8 mouse cellular contexts compared by ENCODE assay signal in the genomic region with DNA sequence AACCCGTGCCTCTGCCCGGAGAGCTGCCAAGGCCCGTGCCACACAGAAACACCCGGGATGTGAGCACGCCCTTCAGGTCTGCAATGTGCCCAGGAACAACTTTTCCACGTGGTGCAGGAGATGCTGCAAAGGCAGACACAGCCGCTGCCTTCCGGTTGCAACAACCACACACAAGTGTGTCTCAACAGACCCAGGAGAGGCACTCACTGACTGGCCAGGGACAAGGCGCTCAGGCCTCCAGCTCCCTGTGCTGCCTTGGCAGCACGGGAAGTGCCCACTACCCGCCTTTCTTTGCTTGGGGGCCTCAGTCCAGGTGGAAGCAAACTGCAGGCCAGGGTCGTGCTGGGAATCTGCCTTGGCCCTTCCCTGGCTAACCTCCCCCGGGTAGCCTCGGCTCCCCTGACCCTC. TPM values are rescaled to one million over a fixed set of nuclear protein-coding genes. Genes with fewer than 3 reads are reported as not detected.
DNase-seq lines count a peak whose midpoint lies in the region; ATAC-seq and TF ChIP-seq lines count a peak whose summit lies in the region.

No protein-coding gene starts in this region.

- peak; percentile 28 for DNase-seq in urinary bladder, adult 2 months (ENCODE audit: low spot score)
- DNase-seq in urinary bladder, postnatal 10 days (ENCODE audit: low spot score): no peak
- peak; percentile 39 for DNase-seq in embryo, embryonic 10 days (ENCODE audit: low spot score)
- DNase-seq in kidney, postnatal 10 days: peak; percentile 47
- DNase-seq in lung, adult 2 months: peak; percentile 54
- DNase-seq in testis, postnatal 14 days (ENCODE audit: low spot score): peak; percentile 32

- H3K27ac ChIP-seq in heart, embryonic 14.5 days (replicated peaks in 1 of 2; ENCODE audit: control insufficient read depth in 1 of 2, insufficient read depth in 1 of 2, low read depth in 2 of 2, low read length in 2 of 2): peak overlapping the region in 1 of 2 experiments; percentile 92; a peak in 1 of 4 replicates
- no peak overlapping the region for H3K27ac ChIP-seq in neural tube, embryonic 12.5 days

- H3K9me3 ChIP-seq in heart, embryonic 14.5 days (ENCODE audit: control insufficient read depth, low read length): no peaks in the 10 kb centered on the region
- no peaks in the 10 kb centered on the region for H3K9me3 ChIP-seq in neural tube, embryonic 12.5 days

- peak overlapping the region; percentile 99 for H3K4me2 ChIP-seq in heart, embryonic 14.5 days (ENCODE audit: low read length)
- peak overlapping the region; percentile 100 for H3K4me2 ChIP-seq in neural tube, embryonic 12.5 days (replicated peaks)

- TF ChIP-seq POLR2A in lung, adult 2 months (IDR thresholded peaks at IDR 0.05; ENCODE audit: borderline replicate concordance, extremely low read depth, low read depth, low read length): no peak

- ATAC-seq in heart, embryonic 14.5 days (ENCODE audit: insufficient number of reproducible peaks, insufficient read depth, low FRiP score, low read depth): no peak
- ATAC-seq in neural tube, embryonic 12.5 days (ENCODE audit: low FRiP score, low read depth): no peak

- no peaks in the 10 kb centered on the region for H3K27me3 ChIP-seq in heart, embryonic 14.5 days (ENCODE audit: control insufficient read depth, insufficient read depth, low read length)
- no peaks in the 10 kb centered on the region for H3K27me3 ChIP-seq in neural tube, embryonic 12.5 days (replicated peaks)

- under 1% methylated on average over 14 of the region's 14 CpGs for WGBS in heart, embryonic 14.5 days
- 2% methylated on average over 14 of the region's 14 CpGs for WGBS in lung, adult 2 months
- WGBS in neural tube, embryonic 12.5 days: 2% methylated on average over 14 of the region's 14 CpGs

- peak overlapping the region; percentile 95 for H3K9ac ChIP-seq in heart, embryonic 14.5 days (ENCODE audit: low read length)
- peak overlapping the region; percentile 89 for H3K9ac ChIP-seq in neural tube, embryonic 12.5 days

- peak overlapping the region; percentile 61 to 93 for H3K4me3 ChIP-seq in heart, embryonic 14.5 days (ENCODE audit: control insufficient read depth in 1 of 2, insufficient read depth in 1 of 2, low read depth in 1 of 2, low read length in 2 of 2)
- peak overlapping the region; percentile 90 for H3K4me3 ChIP-seq in lung, adult 2 months (replicated peaks; ENCODE audit: extremely low read depth, low read depth, low read length)
- peak overlapping the region; percentile 89 for H3K4me3 ChIP-seq in neural tube, embryonic 12.5 days

- no peaks in the 10 kb centered on the region for H3K36me3 ChIP-seq in heart, embryonic 14.5 days (ENCODE audit: control insufficient read depth, insufficient read depth, low read length)
- no peaks in the 10 kb centered on the region for H3K36me3 ChIP-seq in neural tube, embryonic 12.5 days

- peaks cover 4 to 40% of the 10 kb centered on the region in 2 experiments; a peak in 3 of 4 replicates for H3K4me1 ChIP-seq in heart, embryonic 14.5 days (ENCODE audit: control insufficient read depth in 2 of 2, insufficient read depth in 2 of 2, low read length in 2 of 2)
- no peaks in the 10 kb centered on the region; the same call in 1 of the 2 replicates for H3K4me1 ChIP-seq in lung, adult 2 months (ENCODE audit: control insufficient read depth, insufficient read depth, low read length)
- H3K4me1 ChIP-seq in neural tube, embryonic 12.5 days: peaks cover 35% of the 10 kb centered on the region

- no peak for TF ChIP-seq CTCF in lung, adult 2 months (IDR thresholded peaks at IDR 0.05; ENCODE audit: insufficient read depth, low read length)

RNA-seq across cellular contexts. Expression of gene Pdzd8, which starts 1.3 kb away (rescaled TPM):
- polyA plus RNA-seq in urinary bladder, adult 2 months (2012; rRNA removed): 10.1 and 13.0 TPM in 2 replicates
- 11.7 and 12.6 TPM in 2 replicates for polyA plus RNA-seq in heart, embryonic 14.5 days (2014; fragmentation: Nextera tagmentation; extraction: Ambion mirVana)
- 10.0 and 12.3 TPM in 2 replicates for polyA plus RNA-seq in lung, adult 2 months (2012; rRNA removed)
- polyA plus RNA-seq in neural tube, embryonic 12.5 days (2016; fragmentation: Nextera tagmentation; extraction: Ambion mirVana): 13.8 and 15.2 TPM in 2 replicates

RNA-seq across cellular contexts. Expression of gene Rps12-ps3, which starts 22.2 kb away (rescaled TPM):
- polyA plus RNA-seq in urinary bladder, adult 2 months (2012; rRNA removed): 413 and 509 TPM in 2 replicates
- 8.7 and 25.4 TPM in 2 replicates for polyA plus RNA-seq in heart, embryonic 14.5 days (2014; fragmentation: Nextera tagmentation; extraction: Ambion mirVana)
- polyA plus RNA-seq in lung, adult 2 months (2012; rRNA removed): 1,993 and 2,492 TPM in 2 replicates
- 4.9 and 11.4 TPM in 2 replicates for polyA plus RNA-seq in neural tube, embryonic 12.5 days (2016; fragmentation: Nextera tagmentation; extraction: Ambion mirVana)

Comparison
In these comparisons a context has a peak if more than half of its experiments do, and no peak if none do; other contexts are left out.
1. RNA of gene Rps12-ps3, which starts 22.2 kb away (polyA plus RNA-seq): 1,993 to 2,492 TPM in lung, adult 2 months and 413 to 509 TPM in urinary bladder, adult 2 months; 8.7 to 25.4 TPM in heart, embryonic 14.5 days and 4.9 to 11.4 TPM in neural tube, embryonic 12.5 days; every median in the first group is over 10 times any median in the second.
2. Peak in every context shown above with its lines, with median percentiles within 50 percentile points of each other: H3K4me3 ChIP-seq.